Mouse (Mus musculus): Measurements from ENCODE around the gene Abhd15.

DNA sequence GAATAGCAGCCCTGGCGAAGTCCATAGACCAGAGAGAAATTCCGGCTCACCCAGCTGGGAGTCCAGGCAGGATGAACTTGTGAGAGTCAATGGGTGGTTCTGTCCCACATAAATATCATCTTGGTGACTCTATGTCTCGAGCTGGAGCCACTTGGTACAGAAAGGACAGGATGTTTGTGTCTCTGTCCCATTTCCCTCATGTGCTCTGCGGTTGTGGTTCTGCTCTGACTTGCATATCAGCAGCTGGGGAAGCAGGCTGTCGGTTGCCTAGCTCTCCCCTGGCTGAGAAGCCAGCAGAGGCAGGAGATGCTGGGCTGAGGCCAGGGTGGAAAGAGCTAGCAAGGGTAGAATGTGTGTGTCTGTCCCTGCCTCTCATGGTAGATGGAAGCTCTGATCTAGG, 4.1 kb downstream of the Abhd15 start, which contains the start of gene Gm10392:
- TF ChIP-seq POLR2A (IDR thresholded peaks at IDR 0.05; ENCODE audit: low read depth, low read length) (peak; percentile 2; the same call in 1 of the 2 replicates), CTCF (IDR thresholded peaks at IDR 0.05; ENCODE audit: extremely low read depth, insufficient read depth, insufficient read length, insufficient replicate concordance) (no peak)
